Mouse (Mus musculus) mouse embryonic stem cell (cell line): ENCODE measurements around the gene Nsmce4a.

Experiments used
- in situ Hi-C, 2 experiments: fragments of 300-500 bp; cut with MboI; formaldehyde crosslinking; loops; 1 replicate in 1 of 2; 3 replicates in 1 of 2; pipeline ENCODE4 v1.14.3; 2019 to 2020; ENCODE audit warnings: low sequenced_read_pairs in 2 of 2, low pct_unique_long_range_greater_than_20kb in 1 of 2, mixed read lengths in 1 of 2; ENCODE audit not compliant: unreplicated experiment in 1 of 2

Gene Nsmce4a

DNA sequence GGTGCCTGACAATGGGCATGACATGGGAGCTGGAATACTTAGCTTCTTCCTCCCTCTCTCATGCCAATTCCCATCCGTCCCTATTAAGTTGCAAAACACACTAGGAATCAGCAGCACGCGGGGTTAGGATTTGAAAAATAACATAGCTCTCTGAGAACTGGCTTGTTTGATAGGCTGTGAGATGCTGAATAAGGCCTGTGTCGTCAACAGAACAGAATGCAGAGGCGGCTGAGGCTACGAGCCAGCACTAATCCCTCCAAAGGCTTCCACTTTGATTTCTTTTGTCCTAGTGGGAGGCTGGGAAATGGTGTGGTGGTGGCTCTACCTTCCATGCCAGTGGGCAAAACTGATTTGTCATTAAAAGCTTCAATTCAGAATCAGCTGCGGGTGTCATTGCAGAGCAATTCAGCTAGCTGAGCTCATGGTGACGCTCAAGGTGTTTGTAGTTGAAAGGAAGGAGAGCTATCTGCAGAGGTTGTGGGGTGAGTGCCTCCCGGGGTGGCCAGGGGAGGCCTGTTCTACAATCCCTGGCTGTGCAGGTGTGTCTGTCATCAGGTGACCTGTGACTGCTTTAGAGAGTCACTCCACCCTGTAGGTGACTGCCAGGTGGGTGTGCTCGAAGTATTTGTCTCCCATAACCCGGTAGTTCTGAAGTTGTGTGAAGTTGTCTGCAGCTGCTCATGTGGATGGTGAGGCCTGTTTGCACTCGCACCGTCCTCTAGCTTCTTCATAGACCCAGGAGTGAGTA lies 17.3 kb upstream of the Nsmce4a start:
- in situ Hi-C loops: no loop called here

- in situ Hi-C loops: no loop called here
Measured at GRCm38 (mm10) chr7:130586521-130587072, 13.7 kb upstream of the Nsmce4a start.

DNA sequence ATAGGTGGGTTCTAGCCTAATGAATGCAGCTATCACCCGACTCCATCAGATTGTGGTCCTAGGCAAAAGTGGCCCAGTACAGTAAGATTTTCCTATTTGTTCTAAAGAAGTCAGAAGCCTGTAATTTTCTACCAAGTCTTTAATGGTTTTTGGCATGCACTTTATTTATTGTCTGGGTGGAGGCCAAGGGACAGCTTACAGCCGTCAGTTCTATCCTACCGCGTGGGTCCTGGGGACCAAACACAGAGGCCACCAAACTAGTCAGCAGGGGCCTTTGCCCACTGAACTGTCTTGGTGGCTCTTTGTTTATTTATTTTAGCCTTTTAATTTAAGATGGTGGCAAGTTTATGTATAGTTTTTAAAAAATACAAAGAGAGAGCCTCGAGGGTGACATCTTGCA lies 5.7 kb upstream of the Nsmce4a start:
- in situ Hi-C loops: no loop called here

- in situ Hi-C loops: no loop called here
Measured at GRCm38 (mm10) chr7:130578066-130578465, 5.1 kb upstream of the Nsmce4a start.

- in situ Hi-C loops: no loop called here
Measured at GRCm38 (mm10) chr7:130577388-130578003, 4.6 kb upstream of the Nsmce4a start, which contains the start of gene Tacc2. Gene Tacc2 (plus strand): TSS chr7:130577438.

- in situ Hi-C loops: no loop called here
Measured at GRCm38 (mm10) chr7:130576981-130577380, 4.1 kb upstream of the Nsmce4a start.

GRCm38 (mm10) chr7:130574211-130574991 lies 1.5 kb upstream of the Nsmce4a start:
- in situ Hi-C loops: no loop called here

- in situ Hi-C loops: no loop called here
Measured at GRCm38 (mm10) chr7:130573746-130574145, 828 bp upstream of the Nsmce4a start.

- in situ Hi-C loops: no loop called here
Measured at GRCm38 (mm10) chr7:130570472-130570871, 2.4 kb downstream of the Nsmce4a start.

DNA sequence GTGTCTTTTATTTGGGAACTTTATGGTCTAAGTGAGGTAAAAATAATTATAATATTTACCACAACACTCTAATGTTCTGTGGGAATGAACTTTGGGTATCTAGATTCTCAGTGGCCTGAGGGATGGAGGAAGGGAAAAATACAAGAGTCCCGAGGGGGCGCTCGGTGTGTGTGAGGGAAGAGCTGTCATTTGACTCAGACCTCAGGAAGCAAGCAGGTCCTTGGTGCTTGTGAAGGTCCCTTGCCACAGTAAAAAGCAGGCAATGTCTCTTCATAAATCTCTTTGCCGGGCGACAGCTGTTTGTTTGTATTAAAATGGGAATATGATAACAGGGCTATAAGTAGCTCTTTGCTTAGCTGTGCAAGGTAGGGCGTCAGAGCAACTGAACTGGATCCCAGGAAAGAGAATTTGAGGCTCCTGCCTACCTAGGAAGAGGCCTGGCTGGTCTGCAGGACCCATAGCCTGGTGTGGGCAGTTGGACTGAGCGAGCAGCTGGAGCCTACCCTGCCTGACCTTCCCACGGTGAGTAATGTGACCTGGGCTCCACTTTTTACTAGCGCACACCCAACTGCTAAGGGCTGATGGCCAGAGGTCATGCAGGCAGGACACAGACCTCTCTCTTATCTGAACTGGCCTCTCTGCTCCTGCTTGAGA lies 4.0 kb downstream of the Nsmce4a start:
- in situ Hi-C loops: no loop called here

- in situ Hi-C loops: no loop called here
Measured at GRCm38 (mm10) chr7:130564596-130564995, 8.3 kb downstream of the Nsmce4a start.

DNA sequence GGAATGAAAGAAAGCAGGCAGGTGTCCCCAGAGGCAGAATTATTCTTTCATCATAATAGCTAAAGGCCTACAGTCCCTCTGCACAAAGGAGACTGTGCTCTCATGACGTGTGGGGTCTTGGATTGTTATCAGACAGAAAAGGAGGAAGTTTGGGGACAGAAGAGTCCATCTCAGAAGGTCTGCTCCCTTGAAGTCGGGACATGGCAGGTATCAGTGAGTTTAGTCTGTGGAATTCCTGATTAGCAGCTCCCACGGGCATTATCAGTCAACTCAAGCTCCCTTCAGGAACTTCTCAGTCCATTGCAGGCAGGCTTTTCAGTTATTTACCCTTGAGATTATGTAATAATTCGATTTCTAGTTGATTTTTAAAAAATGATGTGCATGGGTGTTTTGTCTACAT lies 9.0 kb downstream of the Nsmce4a start:
- in situ Hi-C loops: no loop called here

- in situ Hi-C loops: no loop called here
Measured at GRCm38 (mm10) chr7:130563276-130563675, 9.6 kb downstream of the Nsmce4a start.

DNA sequence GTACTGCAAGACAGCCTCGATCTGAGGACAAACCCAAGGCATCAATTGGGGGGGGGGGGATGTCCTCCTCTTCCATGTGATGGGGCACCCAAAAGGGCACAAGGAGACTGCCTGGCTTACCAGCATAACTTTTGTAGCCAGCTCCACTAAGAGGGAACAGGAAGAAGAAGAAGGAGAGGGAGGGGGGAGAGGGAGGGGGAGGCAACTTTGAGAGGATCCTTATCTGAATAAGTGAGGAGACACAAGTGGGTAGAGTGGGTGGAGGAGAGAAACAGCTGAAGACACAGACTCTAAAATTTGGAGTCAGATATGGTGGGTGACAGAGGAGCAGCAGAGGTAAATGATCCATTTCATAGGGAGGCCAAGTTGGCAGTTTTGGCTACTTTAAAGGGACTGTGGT lies 12.0 kb downstream of the Nsmce4a start:
- in situ Hi-C loops: no loop called here

GRCm38 (mm10) chr7:130558592-130558991 lies 14.3 kb downstream of the Nsmce4a start:
- in situ Hi-C loops: no loop called here

- in situ Hi-C loops: no loop called here
Measured at GRCm38 (mm10) chr7:130555597-130555996, 17.3 kb downstream of the Nsmce4a start.

DNA sequence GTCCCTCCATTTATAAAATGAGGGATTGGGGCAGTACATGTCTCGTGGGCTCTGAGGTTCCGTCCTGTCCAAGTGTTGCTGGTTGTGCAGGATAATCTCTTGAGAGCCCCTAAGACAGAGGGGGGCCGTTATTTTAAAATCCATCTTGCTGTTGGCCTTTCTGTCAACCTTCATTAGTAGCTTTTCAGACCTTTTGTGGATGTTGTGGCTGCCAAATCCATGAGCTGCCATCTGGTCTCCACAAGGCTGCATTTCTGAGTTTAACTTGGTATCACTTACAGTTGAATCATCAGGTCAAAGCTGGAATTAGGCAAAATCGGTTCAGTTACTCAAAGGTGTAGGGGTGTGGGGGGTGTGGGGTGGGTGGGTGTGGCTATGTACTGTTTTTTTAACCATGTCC lies 19.6 kb downstream of the Nsmce4a start:
- in situ Hi-C loops: no loop called here

GRCm38 (mm10) chr7:130552780-130553179 lies 20.1 kb downstream of the Nsmce4a start:
- in situ Hi-C loops: no loop called here
